Mouse (Mus musculus) cerebellum, adult 2 months (tissue): ENCODE results near the gene Slc25a3.

ENCODE experiments used
- CTCF ChIP-seq: fragments of 200-500 bp; IDR thresholded peaks from 2 replicates; pipeline ENCODE4 v1.5.1; 2011; ENCODE audit warnings: low read depth, mild to moderate bottlenecking, control low read depth, low read length, moderate library complexity, borderline replicate concordance; ENCODE audit not compliant: insufficient read depth
- POLR2A ChIP-seq: fragments of 200-500 bp; IDR thresholded peaks from 2 replicates; pipeline ENCODE4 v1.6.1; 2011; ENCODE audit warnings: low read length, control low read depth, borderline replicate concordance; ENCODE audit not compliant: insufficient read depth

DNA sequence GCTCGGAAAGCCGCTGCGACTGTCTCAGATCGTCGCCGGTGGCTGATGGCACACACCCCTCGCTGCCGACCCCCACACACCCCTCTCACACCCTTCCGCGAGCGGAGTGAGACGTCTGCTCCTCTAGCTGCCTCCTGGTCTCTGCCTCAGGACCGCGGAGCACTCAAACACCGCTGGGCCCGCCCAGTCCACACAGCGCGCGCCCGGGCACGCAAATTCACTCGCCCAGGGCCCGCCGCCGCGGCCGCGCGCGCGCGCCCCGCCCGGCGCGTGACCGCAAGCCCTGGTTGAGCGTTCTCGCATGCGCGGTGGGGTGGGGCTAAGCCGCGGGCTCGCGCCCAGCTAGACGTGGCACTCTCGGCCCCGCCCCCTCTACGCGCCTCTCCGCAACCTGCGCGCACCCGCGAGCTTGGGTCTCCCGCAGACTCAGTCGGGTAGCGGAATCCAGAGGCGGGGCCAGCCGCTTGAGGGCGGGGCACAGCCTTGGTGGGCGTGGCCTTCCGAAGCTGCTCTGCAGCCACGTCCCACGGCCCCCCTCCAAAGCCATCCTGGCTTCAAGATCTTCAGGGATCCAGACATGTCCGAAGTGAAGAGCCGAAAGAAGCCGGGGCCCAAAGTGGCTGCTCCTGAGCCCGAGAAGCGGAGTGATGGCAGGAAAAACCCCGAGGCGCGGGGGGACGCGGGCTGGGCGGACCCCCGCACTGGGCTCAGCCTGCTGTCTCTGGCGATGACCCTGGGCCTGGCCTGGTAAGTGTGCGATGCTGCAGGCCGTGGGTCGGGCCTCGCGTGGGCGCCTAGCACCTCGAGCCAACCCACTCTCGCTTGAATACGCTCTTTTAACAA lies 41.1 kb downstream of the Slc25a3 start, which contains the start of the genes Apaf1 and Ikbip:
- no peak for TF ChIP-seq CTCF
- TF ChIP-seq POLR2A = peak; percentile 65
